Mouse (Mus musculus): Measurements from ENCODE around the gene Ctsw. TPM values are rescaled to one million over a fixed set of nuclear protein-coding genes. Genes with fewer than 3 reads are reported as not detected.

Ctsw gene
- polyA plus RNA-seq (2017; shearing (Covaris generic)): 473 TPM

GRCm38 (mm10) chr19:5468374-5468773, at the start of gene Ctsw:
Gene Ctsw (minus strand): TSS chr19:5468507.

GRCm38 (mm10) chr19:5510031-5511026, 42.0 kb upstream of the Ctsw start, which contains the start of gene Snx32:
Gene Snx32 (minus strand): TSS chr19:5510538.

GRCm38 (mm10) chr19:5503687-5504086, 35.4 kb upstream of the Ctsw start, which contains the start of gene 1700020D05Rik:
Gene 1700020D05Rik (minus strand): TSS chr19:5503787.

GRCm38 (mm10) chr19:5490313-5490897, 22.1 kb upstream of the Ctsw start, which contains the start of gene Cfl1:
Gene Cfl1 (plus strand): TSS chr19:5490455.

GRCm38 (mm10) chr19:5487768-5488550, 19.7 kb upstream of the Ctsw start, which contains the start of gene Mus81:
Gene Mus81 (minus strand): TSS chr19:5488402.

GRCm38 (mm10) chr19:5473720-5474119, 5.4 kb upstream of the Ctsw start, which contains the start of gene Efemp2:
Gene Efemp2 (plus strand): TSS chr19:5473954.

GRCm38 (mm10) chr19:5460465-5460911, 7.8 kb downstream of the Ctsw start, which contains the start of gene Fibp:
Gene Fibp (plus strand): TSS chr19:5460615.

GRCm38 (mm10) chr19:5457746-5458442, 10.4 kb downstream of the Ctsw start, which contains the start of gene Ccdc85b:
Gene Ccdc85b (minus strand): TSS chr19:5457894.

GRCm38 (mm10) chr19:5447515-5448353, 20.6 kb downstream of the Ctsw start, which contains the start of gene Fosl1:
Gene Fosl1 (plus strand): TSS chr19:5447547.

GRCm38 (mm10) chr19:5424782-5425741, 43.2 kb downstream of the Ctsw start, which contains the start of the genes Drap1 and AI837181:
Gene Drap1 (minus strand): TSS chr19:5424979.
Gene AI837181 (plus strand): TSS chr19:5425144.

Other genes starting within 250 kb of the Ctsw start
- 92.1 TPM for gene Pacs1, start 195.4 kb downstream of the Ctsw start, polyA plus RNA-seq (2017; shearing (Covaris generic))
- 304 TPM for gene Sf3b2, start 173.1 kb downstream of the Ctsw start, polyA plus RNA-seq (2017; shearing (Covaris generic))
- not detected for gene Gal3st3, start 170.2 kb downstream of the Ctsw start, polyA plus RNA-seq (2017; shearing (Covaris generic))
- gene Catsper1, start 132.8 kb downstream of the Ctsw start, polyA plus RNA-seq (2017; shearing (Covaris generic)): not detected
- 0.10 TPM for gene Cst6, start 118.9 kb downstream of the Ctsw start, polyA plus RNA-seq (2017; shearing (Covaris generic))
- 47.5 TPM for gene Eif1ad, start 101.8 kb downstream of the Ctsw start, polyA plus RNA-seq (2017; shearing (Covaris generic))
- 160 TPM for gene Banf1, start 101.3 kb downstream of the Ctsw start, polyA plus RNA-seq (2017; shearing (Covaris generic))
- 224 TPM for gene Sart1, start 79.8 kb downstream of the Ctsw start, polyA plus RNA-seq (2017; shearing (Covaris generic))
- gene Tsga10ip, start 66.0 kb downstream of the Ctsw start, polyA plus RNA-seq (2017; shearing (Covaris generic)): 1.1 TPM
- gene Drap1, start 43.5 kb downstream of the Ctsw start, polyA plus RNA-seq (2017; shearing (Covaris generic)): 180 TPM
- gene AI837181, start 43.4 kb downstream of the Ctsw start, polyA plus RNA-seq (2017; shearing (Covaris generic)): 23.6 TPM
- not detected for gene Fosl1, start 21.0 kb downstream of the Ctsw start, polyA plus RNA-seq (2017; shearing (Covaris generic))
- gene Ccdc85b, start 10.6 kb downstream of the Ctsw start, polyA plus RNA-seq (2017; shearing (Covaris generic)): 5.7 TPM
- gene Fibp, start 7.9 kb downstream of the Ctsw start, polyA plus RNA-seq (2017; shearing (Covaris generic)): 59.4 TPM
- gene Efemp2, start 5.4 kb upstream of the Ctsw start, polyA plus RNA-seq (2017; shearing (Covaris generic)): 2.7 TPM
- gene Mus81, start 19.9 kb upstream of the Ctsw start, polyA plus RNA-seq (2017; shearing (Covaris generic)): 18.9 TPM
- gene Cfl1, start 21.9 kb upstream of the Ctsw start, polyA plus RNA-seq (2017; shearing (Covaris generic)): 2,966 TPM
- gene 1700020D05Rik, start 35.3 kb upstream of the Ctsw start, polyA plus RNA-seq (2017; shearing (Covaris generic)): 0.38 TPM
- 3.2 TPM for gene Snx32, start 42.0 kb upstream of the Ctsw start, polyA plus RNA-seq (2017; shearing (Covaris generic))
- gene Ovol1, start 92.1 kb upstream of the Ctsw start, polyA plus RNA-seq (2017; shearing (Covaris generic)): 0.17 TPM
- gene Ap5b1, start 99.5 kb upstream of the Ctsw start, polyA plus RNA-seq (2017; shearing (Covaris generic)): 9.9 TPM
- 106 TPM for gene Rnaseh2c, start 133.4 kb upstream of the Ctsw start, polyA plus RNA-seq (2017; shearing (Covaris generic))
- 87.0 TPM for gene Kat5, start 141.7 kb upstream of the Ctsw start, polyA plus RNA-seq (2017; shearing (Covaris generic))
- 333 TPM for gene Rela, start 169.0 kb upstream of the Ctsw start, polyA plus RNA-seq (2017; shearing (Covaris generic))
- 216 TPM for gene Sipa1, start 195.2 kb upstream of the Ctsw start, polyA plus RNA-seq (2017; shearing (Covaris generic))
- gene Map3k11, start 220.2 kb upstream of the Ctsw start, polyA plus RNA-seq (2017; shearing (Covaris generic)): 60.9 TPM
- gene Pcnx3, start 220.4 kb upstream of the Ctsw start, polyA plus RNA-seq (2017; shearing (Covaris generic)): 38.2 TPM
- 5.8 TPM for gene Kcnk7, start 235.9 kb upstream of the Ctsw start, polyA plus RNA-seq (2017; shearing (Covaris generic))

All from effector memory CD4-positive, alpha-beta T cell, adult 7 months (primary cell).